Mouse (Mus musculus) granulocyte monocyte progenitor cell, adult 5-6 weeks (primary cell): ENCODE measurements at regions not wholly inside any gene's neighbourhood (a gene's known extent, or its start where the extent isn't known, plus 50 kb on each side); places are given as distances from the start of the nearest gene placed in this dataset.

Experiments used
- ATAC-seq: replicated peaks from 2 replicates; pipeline ENCODE4 v1.8.0; 2016; ENCODE audit warnings: mild to moderate bottlenecking, moderate TSS enrichment, inconsistent platforms; ENCODE audit not compliant: poor library complexity, severe bottlenecking

DNA sequence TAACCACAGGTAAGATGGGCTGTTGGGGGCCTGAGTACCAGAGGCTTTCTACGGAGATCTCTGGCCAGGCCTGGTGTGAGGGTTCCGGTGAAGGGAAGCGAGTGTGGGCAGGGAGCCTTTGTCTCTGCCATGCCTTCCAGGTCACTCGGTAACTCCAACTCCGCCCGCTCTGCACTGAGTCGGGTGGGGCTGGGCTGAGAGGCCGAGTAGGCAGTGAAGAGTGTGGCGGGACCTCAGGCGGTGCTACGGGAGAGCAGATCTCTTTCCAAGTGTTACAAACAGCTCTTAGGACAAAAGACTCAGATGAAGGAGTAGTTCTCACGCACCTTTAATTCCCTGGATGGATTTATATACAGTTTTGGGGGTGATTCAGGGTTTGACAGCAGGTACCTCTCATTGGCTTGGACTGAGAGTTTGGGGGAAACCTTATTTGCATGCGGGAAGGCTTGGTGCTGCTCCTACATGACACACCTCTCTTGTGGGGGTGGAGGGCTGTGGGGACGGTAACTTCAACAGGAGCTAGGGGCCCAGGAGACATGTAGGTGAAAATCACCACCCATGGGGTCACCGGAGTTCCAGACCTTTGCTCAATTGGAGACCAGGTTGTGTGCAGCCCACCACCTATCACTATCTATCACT, 54.7 kb upstream of the Ralgps2 start:
- ATAC-seq, result no peak

DNA sequence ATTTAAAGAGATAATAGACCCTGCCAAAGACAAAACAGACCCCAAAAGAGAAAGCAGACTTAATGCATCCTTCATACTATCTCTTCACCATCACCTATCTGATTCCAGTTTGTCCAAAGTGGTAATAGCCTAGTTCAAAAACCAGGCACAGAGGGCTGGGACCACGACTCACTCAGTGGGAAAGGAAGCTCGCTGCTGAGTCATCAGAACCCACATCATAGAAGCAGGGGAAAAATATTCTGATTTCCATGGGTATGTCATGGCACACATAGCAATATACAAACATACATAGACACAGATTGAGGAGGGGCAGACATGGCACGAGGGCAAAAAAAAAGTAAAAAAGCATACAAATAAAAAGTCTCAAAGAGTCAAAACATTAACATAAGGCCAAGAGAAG, 53.7 kb upstream of the Ralgps2 start:
- ATAC-seq, result no peak

DNA sequence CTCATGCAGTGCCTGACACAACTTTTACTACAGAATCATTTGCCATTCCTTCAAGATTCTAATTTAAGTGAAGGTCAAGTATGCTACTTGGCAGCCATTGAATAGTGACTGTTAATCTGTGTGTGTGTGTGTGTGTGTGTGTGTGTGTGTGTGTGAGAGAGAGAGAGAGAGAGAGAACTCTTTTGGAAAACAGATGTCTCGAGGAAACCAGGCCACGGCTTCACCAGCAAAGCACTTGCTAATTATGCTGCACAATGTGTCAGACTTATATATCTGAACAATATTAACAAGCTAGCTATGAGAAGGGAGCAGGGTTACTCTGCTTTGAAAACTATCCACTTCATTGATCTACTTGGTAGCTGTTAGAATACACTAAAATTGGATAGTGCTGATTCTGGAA, 53.1 kb upstream of the Ralgps2 start:
- no peak for ATAC-seq

DNA sequence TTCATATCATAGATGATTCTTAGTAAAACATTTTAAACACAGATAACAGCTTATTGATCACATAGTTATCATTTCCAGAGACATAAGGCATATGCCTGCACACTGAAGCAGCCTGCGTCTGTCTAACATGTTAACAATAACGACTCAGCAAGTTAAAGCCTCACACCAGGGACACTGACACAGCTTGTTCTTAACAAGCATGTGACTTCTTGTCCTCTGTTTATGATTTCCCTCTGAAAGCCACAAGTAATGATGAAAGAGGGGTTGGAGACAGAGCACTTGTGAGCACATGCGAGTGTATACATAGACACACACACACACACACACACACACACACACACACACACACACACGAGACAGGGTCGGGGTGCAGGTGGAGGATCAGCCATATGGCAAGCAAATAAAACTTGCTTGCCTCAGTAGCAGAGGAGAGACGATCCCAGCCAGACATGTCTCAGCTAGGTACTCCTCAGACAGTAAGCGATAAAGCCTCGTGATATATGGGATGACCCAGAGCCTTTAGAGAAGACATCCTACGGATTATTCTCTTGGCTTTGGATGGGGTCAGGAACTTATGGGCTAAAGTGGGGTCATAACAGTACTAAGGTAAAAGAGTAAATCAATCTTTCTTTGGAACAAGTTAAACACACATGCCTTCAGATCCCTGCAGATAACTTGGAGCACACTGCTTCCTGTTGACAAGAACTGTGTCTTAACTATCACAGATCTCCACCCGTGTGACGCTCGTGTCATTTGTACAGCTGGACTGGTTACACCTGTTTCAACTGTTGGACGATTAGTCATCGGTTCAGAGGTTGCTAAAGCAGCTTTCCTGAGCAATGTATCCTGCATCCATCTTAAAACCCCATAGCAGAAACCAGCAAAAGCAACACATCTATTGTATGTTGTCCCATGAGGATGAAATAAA, 51.4 kb upstream of the Ralgps2 start:
- ATAC-seq, result peak; percentile 23

DNA sequence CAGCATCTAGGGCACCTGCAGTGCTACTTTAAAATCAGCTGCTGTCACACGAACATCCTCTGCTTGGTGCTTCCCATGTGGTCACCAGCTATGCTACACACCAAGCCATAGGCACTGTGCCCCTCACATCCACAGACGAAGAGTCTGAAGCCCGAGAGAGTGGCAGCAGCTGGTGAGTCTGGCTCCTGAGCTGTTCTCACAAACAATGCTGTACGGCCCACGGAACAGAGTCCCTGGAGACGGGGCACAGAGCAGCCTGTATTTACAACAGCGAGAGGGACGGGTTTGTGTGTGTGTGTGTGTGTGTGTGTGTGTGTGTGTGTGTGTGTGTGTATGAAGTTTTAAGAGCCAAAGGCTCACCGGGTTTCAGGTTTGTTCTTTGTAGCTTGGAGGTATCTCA, 50.7 kb upstream of the Ralgps2 start:
- ATAC-seq, result no peak

DNA sequence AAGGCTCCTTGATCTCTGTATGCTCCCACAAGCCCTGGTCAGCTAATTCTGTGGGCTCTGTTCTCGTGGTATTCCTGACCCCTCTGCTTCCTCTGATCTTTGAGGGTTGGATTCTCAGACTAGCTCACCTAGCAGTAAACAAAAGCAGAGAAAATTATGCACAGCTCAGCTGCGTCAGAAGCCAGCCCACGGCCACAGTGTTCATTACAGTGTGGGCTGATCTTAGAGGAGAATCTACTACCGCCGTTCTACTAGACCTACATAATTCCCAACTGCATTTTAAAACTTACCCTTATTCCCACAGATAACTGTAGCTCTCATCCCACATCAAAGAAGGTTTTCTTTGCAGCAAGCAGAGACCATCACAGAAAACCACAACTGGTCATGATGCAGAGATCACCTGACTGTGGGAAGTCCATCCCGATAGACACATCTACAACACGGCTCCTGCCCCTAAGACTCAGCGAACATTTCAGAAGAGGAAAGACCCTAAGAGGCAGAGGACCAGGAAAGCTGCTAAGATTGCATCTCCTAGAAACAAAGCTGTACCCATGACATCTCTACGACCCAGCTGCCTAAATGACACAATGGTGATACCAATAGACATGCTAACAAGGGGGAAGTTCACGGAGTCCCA, 49.8 kb upstream of the Ralgps2 start:
- ATAC-seq, result no peak; the same call in 1 of the 2 replicates
